Mouse (Mus musculus) inflammation-experienced regulatory T-cells (primary cell): ENCODE data around the gene Tpbpa. TPM values are rescaled to one million over a fixed set of nuclear protein-coding genes. Genes with fewer than 3 reads are reported as not detected.

ENCODE experiments used
- polyA plus RNA-seq, 2 experiments: library from polyadenylated mRNA; unstranded; fragments of 100-300 nt; shearing (Covaris generic); gene quantifications; one replicate each; pipeline ENCODE4 v1.2.1; 2017

Gene Tpbpa
- polyA plus RNA-seq: under 1 TPM in 1 of 2 experiments, not detected in 1; 0.17 TPM

DNA sequence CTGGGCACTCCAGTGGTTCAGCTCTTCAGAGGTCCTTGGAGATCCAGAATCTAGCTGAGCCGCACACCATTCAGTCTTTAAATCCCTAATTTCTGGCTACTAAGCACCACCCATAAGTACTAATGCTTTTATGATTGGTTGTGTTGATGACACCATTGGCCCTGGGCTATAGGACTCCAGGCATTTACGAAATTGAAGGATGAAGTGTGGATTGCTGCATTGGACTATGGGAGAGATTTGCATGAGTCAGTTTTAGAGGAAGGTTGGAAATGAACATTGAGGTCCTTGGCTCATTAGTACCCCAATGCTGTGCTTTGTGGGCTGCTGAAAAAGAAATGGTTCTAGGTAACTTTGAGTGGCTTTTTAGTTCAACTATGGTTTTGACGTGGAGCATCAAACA lies at the start of gene Tpbpa:
Gene Tpbpa (minus strand): TSS at position 101 of the 400 bp plus-strand sequence.

DNA sequence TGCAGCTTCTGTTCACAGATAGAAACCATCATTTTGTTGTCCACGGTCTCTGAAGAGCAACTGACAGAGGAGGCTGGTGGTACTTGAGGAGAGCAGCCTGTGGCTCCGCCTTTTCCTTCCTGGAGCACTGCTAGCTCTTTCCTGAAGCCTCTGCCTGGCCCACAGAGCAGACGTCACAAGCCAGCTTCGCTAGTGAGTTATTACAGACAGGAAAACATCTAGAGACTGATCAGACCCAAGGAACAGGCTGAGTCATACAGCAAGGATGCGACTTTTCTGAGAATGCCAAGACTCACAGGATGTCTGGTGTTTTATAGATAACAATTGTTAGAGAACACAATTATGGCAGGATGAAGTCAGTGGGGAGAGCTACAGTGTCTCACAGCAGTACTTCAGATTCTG lies 5.3 kb downstream of the Tpbpa start, which contains the start of the genes Gm49391 and Ctla2a:
Gene Gm49391 (minus strand): TSS at position 72 of the 402 bp plus-strand sequence.
Gene Ctla2a (minus strand): TSS at position 126 of the 402 bp plus-strand sequence.

DNA sequence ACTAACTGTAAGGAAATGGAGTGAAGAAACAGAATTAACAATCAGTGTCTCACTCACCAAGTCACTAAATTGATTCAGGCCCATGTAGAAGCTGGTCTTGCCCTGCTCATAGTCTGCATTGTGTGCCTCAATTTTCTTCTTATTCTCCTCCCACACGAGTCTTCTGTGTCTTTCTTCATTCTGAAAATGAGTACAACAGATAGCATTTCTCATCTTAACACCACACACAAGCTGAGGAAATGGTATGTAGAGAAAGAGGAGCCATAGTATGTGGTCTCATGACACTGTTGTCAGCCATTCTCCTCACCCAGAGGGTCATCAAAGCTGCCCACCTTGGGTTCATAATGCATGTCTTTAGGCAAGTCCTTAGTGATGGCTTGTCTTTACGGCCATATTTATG lies 6.3 kb downstream of the Tpbpa start, which contains the start of gene Gm49393:
Gene Gm49393 (minus strand): TSS at position 101 of the 400 bp plus-strand sequence.

DNA sequence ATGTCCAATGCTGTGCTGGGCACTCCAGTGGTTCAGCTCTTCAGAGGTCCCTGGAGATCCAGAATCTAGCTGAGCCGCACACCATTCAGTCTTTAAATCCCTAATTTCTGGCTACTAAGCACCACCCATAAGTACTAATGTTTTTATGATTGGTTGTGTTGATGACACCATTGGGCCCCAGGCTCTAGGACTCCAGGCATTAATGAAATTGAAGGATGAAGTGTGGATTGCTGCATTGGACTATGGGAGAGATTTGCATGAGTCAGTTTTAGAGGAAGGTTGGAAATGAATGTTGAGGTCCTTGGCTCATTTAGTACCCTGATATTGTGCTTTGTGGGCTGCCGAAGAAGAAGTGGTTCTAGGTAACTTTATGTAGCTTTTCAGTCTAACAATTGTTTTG lies 37.0 kb downstream of the Tpbpa start, which contains the start of gene Tpbpb:
Gene Tpbpb (minus strand): TSS at position 101 of the 400 bp plus-strand sequence.

DNA sequence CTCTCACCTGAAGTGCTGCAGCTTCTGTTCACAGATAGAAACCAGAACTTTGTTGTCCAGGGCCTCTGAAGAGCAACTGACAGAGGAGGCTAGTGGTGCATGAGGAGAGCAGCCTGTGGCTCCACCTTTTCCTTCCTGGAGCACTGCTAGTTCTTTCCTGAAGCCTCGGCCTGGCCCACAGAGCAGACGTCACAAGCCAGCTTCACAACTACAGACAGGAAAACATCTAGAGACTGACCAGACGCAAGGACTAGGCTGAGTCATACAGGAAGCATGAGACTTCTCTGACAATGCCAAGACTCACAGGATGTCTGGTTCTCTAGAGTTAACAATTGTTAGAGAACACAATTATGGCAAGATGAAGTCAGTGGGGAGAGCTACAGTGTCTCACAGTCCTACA lies 44.5 kb downstream of the Tpbpa start, which contains the start of gene Ctla2b:
Gene Ctla2b (minus strand): TSS at position 120 of the 400 bp plus-strand sequence.

DNA sequence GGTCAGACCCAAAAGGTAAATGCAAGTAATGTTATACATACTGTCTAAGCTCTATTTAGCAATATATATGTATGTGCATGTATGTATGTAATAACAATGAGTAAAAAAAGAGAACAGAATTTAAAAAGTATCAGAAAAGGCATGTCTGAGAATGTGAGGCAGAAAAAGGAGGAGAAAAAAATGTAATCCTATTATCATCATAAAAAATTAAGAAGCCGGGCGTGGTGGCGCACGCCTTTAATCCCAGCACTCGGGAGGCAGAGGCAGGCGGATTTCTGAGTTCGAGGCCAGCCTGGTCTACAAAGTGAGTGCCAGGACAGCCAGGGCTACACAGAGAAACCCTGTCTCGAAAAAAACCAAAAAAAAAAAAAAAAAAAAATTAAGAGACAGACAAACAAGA lies 45.0 kb downstream of the Tpbpa start, which contains the start of gene Gm49392:
Gene Gm49392 (minus strand): TSS at position 101 of the 400 bp plus-strand sequence.

Other genes with a start within 250 kb of the Tpbpa start
- gene BC051665, start 155.6 kb downstream of the Tpbpa start, polyA plus RNA-seq: under 1 TPM in 1 of 2 experiments, not detected in 1; 0.62 TPM
- gene Ctsll3, start 139.1 kb downstream of the Tpbpa start, polyA plus RNA-seq: not detected
- 1 to 10 TPM in 1 of 2 experiments, under 1 TPM in 1; 0.92 to 4.8 TPM for gene 4930486L24Rik, start 77.5 kb downstream of the Tpbpa start, polyA plus RNA-seq
- under 1 TPM; 0.29 to 0.81 TPM for gene Gm49392, start 45.1 kb downstream of the Tpbpa start, polyA plus RNA-seq
- 1 to 10 TPM; 5.1 to 7.9 TPM for gene Ctla2b, start 44.5 kb downstream of the Tpbpa start, polyA plus RNA-seq
- gene Tpbpb, start 37.1 kb downstream of the Tpbpa start, polyA plus RNA-seq: not detected
- gene Gm49393, start 6.4 kb downstream of the Tpbpa start, polyA plus RNA-seq: not detected
- gene Gm49391, start 5.4 kb downstream of the Tpbpa start, polyA plus RNA-seq: not detected
- gene Ctla2a, start 5.4 kb downstream of the Tpbpa start, polyA plus RNA-seq: 10 to 100 TPM; 62.2 to 75.2 TPM
- gene Ctsj, start 64.0 kb upstream of the Tpbpa start, polyA plus RNA-seq: 1 to 10 TPM in 1 of 2 experiments, under 1 TPM in 1; 0.17 to 1.2 TPM
- under 1 TPM in 1 of 2 experiments, not detected in 1; 0.49 TPM for gene Ctsq, start 98.6 kb upstream of the Tpbpa start, polyA plus RNA-seq
- gene Ctsr, start 222.3 kb upstream of the Tpbpa start, polyA plus RNA-seq: not detected